Mouse (Mus musculus): ENCODE data around the gene Rspry1. TPM values are rescaled to one million over a fixed set of nuclear protein-coding genes. Genes with fewer than 3 reads are reported as not detected.
A peak's percentile ranks its signal among the peaks of the same experiment; 100 is the strongest.

The Rspry1 gene
- 20.3 and 22.4 TPM in 2 replicates for polyA plus RNA-seq (2015; fragmentation: Nextera tagmentation; extraction: Ambion mirVana)

DNA sequence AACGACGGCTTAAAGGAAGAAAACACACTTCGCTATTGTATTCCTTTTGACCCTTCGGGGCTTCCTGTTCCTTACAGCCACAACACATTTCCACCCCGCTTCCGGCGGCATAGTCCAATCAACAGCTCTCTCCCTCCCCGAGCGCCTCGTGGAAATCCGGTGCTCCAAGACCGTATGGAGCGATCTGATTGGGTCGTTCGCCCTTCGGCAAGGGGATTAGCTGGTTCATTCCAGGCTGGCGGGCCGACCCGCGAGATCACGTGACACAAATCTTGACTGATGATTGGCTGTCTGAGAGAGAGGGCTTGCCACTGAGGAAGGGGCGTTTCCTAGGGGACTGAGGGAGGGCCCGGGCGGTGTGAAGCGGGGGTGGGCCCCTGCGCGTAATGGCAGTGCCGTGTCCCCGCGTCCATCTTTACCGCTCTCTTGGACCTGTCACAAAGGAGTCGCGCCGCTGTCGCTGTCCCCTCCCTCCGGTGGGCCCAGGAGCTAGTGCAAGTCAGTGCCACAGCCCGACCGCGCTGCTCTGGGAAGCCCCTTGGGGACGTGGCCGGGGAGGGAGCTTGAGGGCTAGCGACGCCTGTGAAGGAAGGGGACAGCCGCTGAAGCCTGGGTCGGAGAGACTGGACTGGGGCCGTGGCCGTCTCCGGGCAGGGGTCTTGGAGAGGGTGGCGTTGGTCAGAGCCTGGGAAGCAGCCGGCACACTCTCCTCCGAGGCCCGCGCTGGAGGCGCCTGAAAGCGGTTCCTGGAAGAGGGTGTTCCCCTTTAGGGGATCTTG is at the start of gene Rspry1, which contains the start of gene Fam192a:
TSS of gene Rspry1 (plus strand) at position 331 of the 779 bp plus-strand sequence.
TSS of gene Fam192a (minus strand) at position 391 of the 779 bp plus-strand sequence.
- Histone ChIP-seq H3K27ac (peak within 1 kb of the TSS; percentile 94), H3K9me3 (replicated peaks) (no peaks in the 10 kb centered on the region), H3K27me3 (no peaks in the 10 kb centered on the region), H3K4me2 (peak within 1 kb of the TSS; percentile 92), H3K9ac (peak within 1 kb of the TSS; percentile 97), H3K36me3 (no peaks in the 10 kb centered on the region), H3K4me1 (replicated peaks) (peaks cover 17% of the 10 kb centered on the region), H3K4me3 (peak within 1 kb of the TSS; percentile 97)
- peak; percentile 99 for ATAC-seq (replicated peaks; ENCODE audit: insufficient number of reproducible peaks, insufficient read depth, low FRiP score, low read depth)
- under 1% methylated on average over 55 of the region's 55 CpGs for WGBS

DNA sequence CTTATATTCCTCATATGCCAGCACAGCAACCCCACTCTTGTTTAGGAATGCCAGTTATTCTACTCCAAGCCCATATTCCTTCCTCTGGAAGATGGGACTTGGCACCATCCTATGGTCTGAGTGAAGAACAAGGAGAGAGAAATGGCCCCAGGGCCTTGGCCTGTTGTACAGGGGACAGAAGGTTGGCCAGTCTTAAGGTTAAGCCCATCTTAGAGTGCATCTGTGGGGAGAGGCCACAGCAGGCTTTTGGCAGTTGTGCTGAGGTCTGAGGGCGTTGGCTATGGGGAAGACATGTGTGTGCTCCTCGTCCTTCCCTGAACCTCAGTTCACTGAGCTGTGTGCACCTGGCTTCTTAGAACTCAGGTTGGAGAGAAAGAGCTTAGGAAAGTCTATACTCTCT is 49.0 kb upstream of the Rspry1 start:
- Histone ChIP-seq H3K4me1 (replicated peaks) (peaks cover 12% of the 10 kb centered on the region), H3K9me3 (replicated peaks) (no peaks in the 10 kb centered on the region), H3K4me3 (no peak overlapping the region), H3K4me2 (no peak overlapping the region), H3K27me3 (no peaks in the 10 kb centered on the region), H3K27ac (no peak overlapping the region), H3K36me3 (no peaks in the 10 kb centered on the region), H3K9ac (no peak overlapping the region)
- WGBS: 86% methylated on average over 2 of the region's 2 CpGs
- no peak for ATAC-seq (replicated peaks; ENCODE audit: insufficient number of reproducible peaks, insufficient read depth, low FRiP score, low read depth)

GRCm38 (mm10) chr8:94557281-94557680 is 44.5 kb upstream of the Rspry1 start:
- no peaks in the 10 kb centered on the region for H3K36me3 ChIP-seq
- H3K9me3 ChIP-seq (replicated peaks): no peaks in the 10 kb centered on the region
- H3K27ac ChIP-seq: no peak overlapping the region
- 70% methylated on average over 3 of the region's 3 CpGs for WGBS
- H3K4me3 ChIP-seq: no peak overlapping the region
- no peak overlapping the region for H3K4me2 ChIP-seq
- no peak for ATAC-seq (replicated peaks; ENCODE audit: insufficient number of reproducible peaks, insufficient read depth, low FRiP score, low read depth)
- H3K9ac ChIP-seq: no peak overlapping the region
- H3K27me3 ChIP-seq: no peaks in the 10 kb centered on the region
- no peaks in the 10 kb centered on the region for H3K4me1 ChIP-seq (replicated peaks)

DNA sequence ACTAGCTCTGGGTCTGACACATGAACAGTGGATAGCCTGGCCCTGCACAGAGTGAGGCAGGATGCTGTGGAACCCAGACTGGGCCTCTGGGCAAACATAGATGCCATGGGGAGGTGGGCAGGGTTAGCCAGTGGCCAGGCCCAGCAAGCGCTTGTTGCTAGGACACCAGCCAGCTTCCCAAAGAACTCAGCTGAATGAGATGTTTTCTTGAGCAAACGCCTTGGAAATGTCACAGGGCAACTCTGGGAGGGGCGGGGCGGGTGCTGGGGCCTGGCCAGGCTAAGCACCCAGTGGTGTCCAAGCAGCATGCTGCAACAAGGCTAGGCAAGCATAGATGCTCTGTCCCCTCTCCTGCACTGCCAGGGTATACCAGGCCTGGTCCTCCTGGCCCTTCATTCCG is 40.5 kb upstream of the Rspry1 start:
- Histone ChIP-seq H3K36me3 (no peaks in the 10 kb centered on the region), H3K4me2 (no peak overlapping the region), H3K4me3 (no peak overlapping the region), H3K9ac (no peak overlapping the region), H3K27me3 (no peaks in the 10 kb centered on the region), H3K27ac (no peak overlapping the region), H3K4me1 (replicated peaks) (no peaks in the 10 kb centered on the region), H3K9me3 (replicated peaks) (no peaks in the 10 kb centered on the region)
- no peak for ATAC-seq (replicated peaks; ENCODE audit: insufficient number of reproducible peaks, insufficient read depth, low FRiP score, low read depth)
- WGBS: 67% methylated on average over 5 of the region's 5 CpGs

- no peak overlapping the region for H3K4me3 ChIP-seq
- no peaks in the 10 kb centered on the region for H3K36me3 ChIP-seq
- no peak overlapping the region for H3K9ac ChIP-seq
- H3K27ac ChIP-seq: no peak overlapping the region
- H3K4me1 ChIP-seq (replicated peaks): no peaks in the 10 kb centered on the region
- H3K27me3 ChIP-seq: no peaks in the 10 kb centered on the region
- no peaks in the 10 kb centered on the region for H3K9me3 ChIP-seq (replicated peaks)
- no peak overlapping the region for H3K4me2 ChIP-seq
- ATAC-seq (replicated peaks; ENCODE audit: insufficient number of reproducible peaks, insufficient read depth, low FRiP score, low read depth): no peak
These were observed 37.3 kb upstream of the Rspry1 start for GRCm38 (mm10) chr8:94564421-94564820.

GRCm38 (mm10) chr8:94566033-94566432 is 35.7 kb upstream of the Rspry1 start:
- no peak overlapping the region for H3K27ac ChIP-seq
- H3K4me2 ChIP-seq: no peak overlapping the region
- no peak overlapping the region for H3K9ac ChIP-seq
- no peaks in the 10 kb centered on the region for H3K9me3 ChIP-seq (replicated peaks)
- WGBS: 73% methylated on average over 6 of the region's 6 CpGs
- H3K4me1 ChIP-seq (replicated peaks): no peaks in the 10 kb centered on the region
- H3K4me3 ChIP-seq: no peak overlapping the region
- H3K36me3 ChIP-seq: no peaks in the 10 kb centered on the region
- no peaks in the 10 kb centered on the region for H3K27me3 ChIP-seq
- ATAC-seq (replicated peaks; ENCODE audit: insufficient number of reproducible peaks, insufficient read depth, low FRiP score, low read depth): no peak

GRCm38 (mm10) chr8:94566446-94567158 is 35.1 kb upstream of the Rspry1 start:
- Histone ChIP-seq H3K4me1 (replicated peaks) (no peaks in the 10 kb centered on the region), H3K27ac (no peak overlapping the region), H3K9ac (no peak overlapping the region), H3K9me3 (replicated peaks) (no peaks in the 10 kb centered on the region), H3K27me3 (no peaks in the 10 kb centered on the region), H3K4me2 (no peak overlapping the region), H3K4me3 (no peak overlapping the region), H3K36me3 (no peaks in the 10 kb centered on the region)
- ATAC-seq (replicated peaks; ENCODE audit: insufficient number of reproducible peaks, insufficient read depth, low FRiP score, low read depth): no peak
- WGBS: 68% methylated on average over 15 of the region's 15 CpGs

GRCm38 (mm10) chr8:94567159-94567849 is 34.4 kb upstream of the Rspry1 start:
- H3K4me3 ChIP-seq: no peak overlapping the region
- no peak overlapping the region for H3K9ac ChIP-seq
- H3K4me2 ChIP-seq: no peak overlapping the region
- H3K9me3 ChIP-seq (replicated peaks): no peaks in the 10 kb centered on the region
- WGBS: 74% methylated on average over 8 of the region's 8 CpGs
- H3K36me3 ChIP-seq: no peaks in the 10 kb centered on the region
- H3K27me3 ChIP-seq: no peaks in the 10 kb centered on the region
- H3K27ac ChIP-seq: no peak overlapping the region
- H3K4me1 ChIP-seq (replicated peaks): no peaks in the 10 kb centered on the region
- no peak for ATAC-seq (replicated peaks; ENCODE audit: insufficient number of reproducible peaks, insufficient read depth, low FRiP score, low read depth)

GRCm38 (mm10) chr8:94568098-94568497 is 33.6 kb upstream of the Rspry1 start:
- Histone ChIP-seq H3K9me3 (replicated peaks) (no peaks in the 10 kb centered on the region), H3K4me3 (no peak overlapping the region), H3K36me3 (no peaks in the 10 kb centered on the region), H3K4me2 (no peak overlapping the region), H3K27me3 (no peaks in the 10 kb centered on the region), H3K9ac (no peak overlapping the region), H3K4me1 (replicated peaks) (no peaks in the 10 kb centered on the region), H3K27ac (no peak overlapping the region)
- ATAC-seq (replicated peaks; ENCODE audit: insufficient number of reproducible peaks, insufficient read depth, low FRiP score, low read depth): no peak
- 84% methylated on average over 8 of the region's 8 CpGs for WGBS

GRCm38 (mm10) chr8:94569419-94569818 is 32.3 kb upstream of the Rspry1 start:
- Histone ChIP-seq H3K9me3 (replicated peaks) (no peaks in the 10 kb centered on the region), H3K4me1 (replicated peaks) (no peaks in the 10 kb centered on the region), H3K27me3 (no peaks in the 10 kb centered on the region), H3K4me2 (no peak overlapping the region), H3K36me3 (peaks cover 11% of the 10 kb centered on the region), H3K4me3 (no peak overlapping the region), H3K27ac (no peak overlapping the region), H3K9ac (no peak overlapping the region)
- 75% methylated on average over 1 of the region's 1 CpGs for WGBS
- no peak for ATAC-seq (replicated peaks; ENCODE audit: insufficient number of reproducible peaks, insufficient read depth, low FRiP score, low read depth)

DNA sequence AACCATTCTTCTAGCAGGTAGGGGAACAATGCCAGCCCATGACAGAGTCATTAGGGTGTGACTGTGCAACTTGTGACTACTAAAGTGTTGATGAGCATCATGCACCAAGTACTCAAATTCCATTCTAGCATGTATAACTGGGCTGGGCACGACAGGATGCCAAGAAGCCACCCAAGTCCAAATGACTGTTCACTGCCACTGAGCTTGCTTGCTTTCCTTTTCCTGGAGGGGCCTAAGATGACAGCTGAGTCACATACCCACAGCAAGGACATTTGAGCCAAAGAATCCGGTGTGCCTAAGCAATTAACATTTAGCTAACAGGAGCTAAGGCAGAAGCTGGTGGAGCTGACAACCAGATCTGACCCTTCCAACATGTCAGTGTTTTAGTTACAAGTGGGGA is 29.8 kb upstream of the Rspry1 start:
- H3K27me3 ChIP-seq: no peaks in the 10 kb centered on the region
- no peak for ATAC-seq (replicated peaks; ENCODE audit: insufficient number of reproducible peaks, insufficient read depth, low FRiP score, low read depth)
- no peaks in the 10 kb centered on the region for H3K4me1 ChIP-seq (replicated peaks)
- no peak overlapping the region for H3K4me2 ChIP-seq
- peaks cover 33% of the 10 kb centered on the region for H3K36me3 ChIP-seq
- H3K27ac ChIP-seq: no peak overlapping the region
- 63% methylated on average over 2 of the region's 2 CpGs for WGBS
- no peak overlapping the region for H3K4me3 ChIP-seq
- no peak overlapping the region for H3K9ac ChIP-seq
- H3K9me3 ChIP-seq (replicated peaks): no peaks in the 10 kb centered on the region
